Mouse (Mus musculus): ENCODE results near the gene Tmcc1.
"Not testable (repeated sequence)": the region's sequence is repeated elsewhere in the genome, so short reads cannot be mapped to it uniquely, and the experiment has no call there.

The Tmcc1 gene

DNA sequence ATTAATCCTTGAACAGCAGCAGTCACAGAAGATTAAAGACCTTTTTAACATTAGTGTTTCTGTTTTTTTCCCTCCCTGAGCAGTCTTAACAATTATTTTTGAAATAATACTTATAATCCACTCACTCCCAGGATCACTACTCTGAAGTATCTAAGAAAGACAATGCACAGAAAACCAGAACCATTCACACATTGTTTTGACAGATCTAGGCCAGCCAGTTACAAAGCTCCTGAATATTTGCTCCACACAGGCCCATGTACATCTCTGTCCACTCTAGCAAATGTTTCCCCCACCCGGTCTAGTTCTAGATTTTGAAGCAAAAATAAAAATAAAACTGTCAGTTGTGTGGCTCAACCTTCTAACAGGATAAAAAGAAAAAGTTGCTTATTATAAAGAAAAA lies 45.9 kb downstream of the Tmcc1 start:
- no peak for DNase-seq (ENCODE audit: low read depth, low spot score)

DNA sequence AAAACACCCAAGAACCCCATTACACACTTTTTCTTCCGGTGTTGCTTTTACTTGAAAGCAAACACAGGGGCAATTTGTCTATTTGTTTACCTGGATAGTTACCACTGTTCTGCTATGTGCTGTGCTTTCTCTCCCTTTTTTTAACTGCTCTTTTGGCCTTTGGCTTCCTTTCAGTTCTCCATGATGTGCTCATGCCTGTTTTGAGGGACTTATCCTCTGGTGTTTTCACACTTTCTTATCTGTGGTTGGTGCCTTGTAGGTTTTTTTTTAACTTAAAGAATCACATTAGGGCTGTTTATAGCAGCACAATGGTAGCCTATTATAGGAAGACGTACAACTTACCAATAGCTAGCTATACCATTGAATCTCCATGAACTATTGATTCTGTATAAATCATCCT lies 51.6 kb downstream of the Tmcc1 start:
- DNase-seq (ENCODE audit: low read depth, low spot score): no peak

DNA sequence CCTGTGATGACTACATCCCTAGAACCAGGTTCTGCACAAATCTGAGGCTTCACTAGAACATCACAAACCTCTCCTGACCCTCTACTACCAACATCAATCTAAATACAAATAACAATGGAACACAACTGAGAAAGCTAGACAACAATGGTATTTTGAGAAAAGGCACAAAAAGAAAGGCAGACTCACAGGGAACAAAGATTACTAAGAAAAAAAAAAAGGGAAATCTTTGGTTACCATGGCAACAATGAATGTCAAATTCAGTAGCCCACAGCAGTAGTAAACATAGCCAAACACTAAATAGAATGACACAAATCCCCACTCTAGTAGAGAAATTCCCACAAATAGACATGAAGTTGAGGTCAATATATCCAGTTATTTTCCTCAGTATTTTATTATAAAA lies 52.5 kb downstream of the Tmcc1 start:
- DNase-seq (ENCODE audit: low read depth, low spot score): no peak

DNA sequence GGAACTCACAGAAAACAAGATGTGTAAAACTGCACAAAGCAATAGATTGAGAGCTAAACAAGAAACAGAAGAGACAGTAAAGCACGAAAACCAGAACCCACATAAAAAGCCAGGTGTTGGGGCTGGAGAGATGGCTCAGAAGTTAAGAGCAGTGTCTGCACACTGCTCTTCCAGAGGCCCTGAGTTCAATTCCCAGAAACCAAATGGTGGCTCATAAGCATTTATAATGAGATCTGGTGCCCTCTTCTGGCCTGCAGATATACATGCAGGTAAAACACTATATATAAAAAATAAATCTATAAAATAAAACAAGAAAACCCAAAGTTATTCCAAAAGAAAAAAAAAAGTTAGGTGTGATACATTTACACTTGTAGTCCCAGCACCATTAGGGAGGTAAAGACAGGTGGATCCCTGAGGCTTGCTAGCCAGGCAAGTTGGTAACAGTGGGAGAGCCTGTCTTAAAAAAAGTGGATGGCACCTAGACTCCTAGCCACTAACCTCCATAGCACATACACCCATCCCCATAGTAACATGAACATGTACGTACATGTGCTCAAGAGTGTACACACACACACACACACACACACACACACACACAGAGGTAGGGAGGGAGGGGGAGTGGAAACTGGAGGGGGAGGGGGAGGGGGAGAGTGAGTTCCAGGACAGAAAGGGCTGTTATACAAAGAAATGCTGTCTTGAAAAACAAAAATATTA lies 54.0 kb downstream of the Tmcc1 start:
- peak; percentile 49 for DNase-seq (ENCODE audit: low read depth, low spot score)

DNA sequence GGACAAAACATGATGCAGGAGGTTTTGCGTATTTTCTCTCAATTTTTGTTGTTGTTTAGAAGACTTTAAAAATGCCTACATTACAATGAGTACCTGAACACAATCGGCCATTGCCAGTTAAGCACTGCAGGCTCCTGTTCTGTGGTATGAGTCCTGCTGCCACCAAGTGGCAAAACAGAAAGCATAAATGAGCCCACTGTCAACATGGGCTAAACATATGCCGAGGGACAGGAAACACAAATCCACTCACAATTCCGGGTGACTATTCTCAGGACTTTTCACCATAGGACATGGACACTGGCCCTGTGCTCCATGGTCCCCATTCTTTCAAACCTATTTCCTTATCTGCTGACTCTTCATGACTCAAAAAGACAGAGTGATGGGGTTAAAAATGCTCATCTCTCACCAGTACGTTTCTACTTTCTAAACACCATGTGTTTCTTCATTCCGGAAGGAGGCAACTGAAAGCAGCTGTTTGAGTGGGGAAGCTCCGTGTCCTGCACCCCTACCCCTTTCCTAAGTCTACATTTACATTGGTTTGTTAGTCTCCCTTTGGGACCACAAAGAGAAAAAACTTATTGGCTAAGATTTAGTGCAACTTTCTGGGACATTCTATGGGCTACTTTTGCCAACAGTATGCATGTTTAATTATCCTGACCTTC lies 57.2 kb downstream of the Tmcc1 start:
- peak; percentile 30 for DNase-seq (ENCODE audit: low read depth, low spot score)

DNA sequence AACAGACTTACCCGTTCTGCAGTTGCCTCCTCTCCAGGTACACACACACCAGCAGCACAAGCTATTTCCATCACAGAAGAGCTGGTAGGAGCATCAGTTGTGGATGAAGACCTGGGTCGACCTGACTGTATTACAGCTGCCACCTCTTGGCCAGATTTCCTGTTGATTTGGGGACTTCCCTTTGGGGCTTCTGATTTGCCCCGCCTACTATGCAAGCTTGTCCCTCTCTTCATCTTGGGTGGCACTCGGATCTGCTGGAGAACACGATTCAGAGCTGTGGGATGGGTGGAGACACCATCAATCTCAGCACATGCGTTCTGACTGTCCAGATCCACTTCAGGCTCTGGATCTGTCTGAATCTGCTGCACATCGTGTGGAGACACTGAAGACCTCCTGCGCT lies 59.5 kb downstream of the Tmcc1 start:
- no peak for DNase-seq (ENCODE audit: low read depth, low spot score)

DNA sequence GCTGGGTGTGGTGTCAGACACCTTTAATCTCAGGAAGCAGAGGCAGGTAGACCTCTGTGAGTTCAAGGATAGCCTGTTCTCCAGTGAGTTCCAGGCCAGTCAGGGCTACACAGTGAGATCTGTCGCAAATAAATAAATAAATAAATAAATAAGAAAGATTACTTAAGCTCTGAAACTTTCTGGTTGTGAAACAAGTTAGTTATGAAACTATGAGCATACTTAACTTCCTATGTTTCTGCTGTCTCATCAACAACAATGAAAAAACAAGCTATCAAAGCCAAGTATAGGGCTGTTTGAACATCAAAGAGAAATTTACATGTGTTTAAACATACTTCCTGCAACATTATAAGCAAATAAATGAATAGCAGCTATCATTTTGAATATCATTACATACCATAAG lies 61.5 kb downstream of the Tmcc1 start:
- no peak for DNase-seq (ENCODE audit: low read depth, low spot score)

DNA sequence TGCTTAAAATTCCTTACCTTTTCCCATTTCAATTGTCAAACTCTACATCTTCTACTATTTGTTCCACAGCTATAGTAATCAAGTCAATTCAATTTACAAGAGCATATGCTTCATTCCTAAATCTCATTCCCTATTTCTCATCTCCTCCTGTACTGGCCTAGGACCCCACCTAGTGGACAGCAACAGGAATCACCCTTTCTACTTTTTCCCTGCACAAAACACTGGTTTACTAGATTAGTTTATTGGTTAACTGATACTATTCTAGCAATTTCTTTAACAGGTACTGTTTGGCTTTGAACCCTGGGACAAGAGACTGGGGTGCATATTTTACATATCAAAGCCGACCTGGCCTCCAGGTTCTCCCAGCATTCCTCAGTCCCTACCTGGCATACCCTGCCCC lies 64.6 kb downstream of the Tmcc1 start:
- peak; percentile 31 for DNase-seq (ENCODE audit: low read depth, low spot score)

DNA sequence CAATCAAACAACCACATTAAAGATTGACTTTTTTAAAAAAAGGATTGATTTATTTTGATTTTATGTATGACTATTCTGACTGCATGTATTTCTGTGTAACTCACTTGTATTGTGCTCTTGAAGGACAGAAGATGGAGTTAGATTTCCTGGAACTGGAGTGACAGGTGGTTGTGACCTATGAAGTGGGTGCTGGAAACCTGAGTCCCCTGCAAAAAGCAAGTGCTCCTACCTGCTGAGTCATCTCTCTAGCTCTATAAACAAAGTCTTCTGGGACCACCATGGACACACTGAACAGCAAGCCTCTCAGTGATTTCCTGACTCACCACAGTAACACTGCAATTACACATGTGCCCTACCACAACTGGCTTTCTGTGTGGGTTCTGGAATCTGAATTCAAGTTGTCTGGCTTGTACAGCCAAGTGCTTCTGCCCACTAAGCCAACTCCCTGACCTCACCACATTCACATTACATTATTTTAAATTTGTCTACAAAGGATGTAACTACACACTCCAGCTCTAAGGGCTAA lies 65.3 kb downstream of the Tmcc1 start:
- DNase-seq (ENCODE audit: low read depth, low spot score): no peak

DNA sequence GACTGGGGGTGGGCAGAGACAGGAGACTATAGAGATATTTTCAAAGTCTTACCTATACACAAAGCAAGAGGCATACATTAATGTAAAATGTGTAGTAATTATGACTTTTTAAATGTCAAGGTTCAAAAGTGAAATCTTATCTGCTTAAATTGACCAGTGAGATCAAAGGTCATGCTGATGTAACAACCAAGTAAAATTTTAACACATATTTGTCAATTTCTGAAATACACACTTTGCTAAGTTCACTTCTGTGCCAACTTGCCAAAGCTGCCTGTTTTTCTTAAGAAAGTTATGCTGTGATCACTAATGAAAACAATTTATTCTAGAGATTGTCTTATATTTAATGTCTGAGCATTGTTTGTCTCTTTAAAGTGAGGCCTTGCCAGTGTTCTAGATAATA lies 66.7 kb downstream of the Tmcc1 start:
- no peak for DNase-seq (ENCODE audit: low read depth, low spot score)

DNA sequence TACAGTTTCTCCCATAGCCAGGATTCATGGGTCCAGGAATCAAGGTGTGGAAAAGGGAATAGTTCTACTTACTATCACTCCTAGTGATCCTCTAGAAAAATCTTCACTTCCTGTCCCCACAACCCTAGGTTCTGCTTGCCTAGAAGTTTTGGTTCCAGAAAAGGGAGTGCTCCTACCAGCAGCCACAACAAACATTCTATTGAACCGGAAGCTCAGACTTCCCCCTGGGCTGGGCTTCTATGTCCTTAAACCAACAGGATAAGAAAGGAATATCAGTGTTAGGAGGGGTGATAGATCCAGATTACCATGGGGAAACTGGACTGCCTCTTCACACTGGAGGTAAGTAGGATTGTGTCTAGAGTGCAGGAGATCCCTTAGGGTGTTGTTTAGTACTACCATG lies 70.4 kb downstream of the Tmcc1 start:
- no peak for DNase-seq (ENCODE audit: low read depth, low spot score)

DNA sequence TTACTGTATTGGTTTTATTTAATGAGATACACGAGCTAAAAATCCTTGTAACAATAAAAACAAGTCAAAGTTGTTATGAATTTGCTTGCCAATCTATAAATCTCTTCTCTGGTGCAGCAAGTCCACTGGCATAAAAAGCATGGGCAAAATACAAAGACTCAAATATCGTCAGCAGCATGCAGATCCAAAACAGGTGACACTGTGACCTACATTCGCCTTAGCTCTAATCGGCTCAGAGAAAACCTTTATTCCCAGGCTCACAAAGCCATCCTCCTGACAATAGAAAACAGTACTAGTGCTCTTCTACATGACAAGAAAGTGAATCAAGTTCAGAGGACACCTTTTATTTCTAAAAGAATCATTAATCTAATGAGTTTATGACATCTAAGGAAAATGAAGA lies 73.6 kb downstream of the Tmcc1 start:
- no peak for DNase-seq (ENCODE audit: low read depth, low spot score)

DNA sequence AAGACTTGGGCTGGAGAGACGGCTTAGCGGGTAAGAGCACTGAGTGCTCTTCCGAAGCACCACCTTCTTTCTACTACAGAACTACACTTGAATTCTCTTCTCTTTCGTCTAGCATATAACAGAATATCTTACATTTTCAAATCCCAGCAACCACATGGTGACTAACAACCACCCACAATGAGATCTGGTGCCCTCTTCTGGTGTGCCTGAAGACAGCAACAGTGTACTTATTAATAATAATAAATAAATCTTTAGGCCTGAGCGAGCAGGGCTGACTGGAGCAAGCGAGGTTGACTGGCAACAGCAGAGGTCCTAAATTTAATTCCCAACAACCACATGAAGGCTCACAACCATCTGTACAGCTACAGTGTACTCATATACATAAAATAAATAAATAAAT lies 76.7 kb downstream of the Tmcc1 start:
- DNase-seq (ENCODE audit: low read depth, low spot score): not testable (repeated sequence)

DNA sequence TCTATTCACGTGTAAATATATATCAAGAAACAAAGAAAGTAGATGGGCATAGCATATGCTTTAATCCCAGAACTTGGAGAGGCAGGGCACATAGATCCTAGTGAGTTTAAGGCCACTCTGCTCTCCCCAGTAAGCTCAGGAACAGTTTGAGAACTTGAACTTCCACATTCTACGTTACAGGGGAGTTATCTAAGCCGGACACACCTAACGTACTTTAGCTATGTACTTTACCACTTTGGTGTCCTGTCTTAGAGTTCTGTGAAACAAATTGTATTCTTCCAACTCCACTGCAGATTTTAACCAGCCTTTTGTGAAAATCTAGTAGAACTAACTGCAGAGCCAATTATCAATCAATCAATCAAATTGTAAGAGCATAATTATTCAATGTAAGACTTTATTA lies 82.7 kb downstream of the Tmcc1 start:
- no peak for DNase-seq (ENCODE audit: low read depth, low spot score)

DNA sequence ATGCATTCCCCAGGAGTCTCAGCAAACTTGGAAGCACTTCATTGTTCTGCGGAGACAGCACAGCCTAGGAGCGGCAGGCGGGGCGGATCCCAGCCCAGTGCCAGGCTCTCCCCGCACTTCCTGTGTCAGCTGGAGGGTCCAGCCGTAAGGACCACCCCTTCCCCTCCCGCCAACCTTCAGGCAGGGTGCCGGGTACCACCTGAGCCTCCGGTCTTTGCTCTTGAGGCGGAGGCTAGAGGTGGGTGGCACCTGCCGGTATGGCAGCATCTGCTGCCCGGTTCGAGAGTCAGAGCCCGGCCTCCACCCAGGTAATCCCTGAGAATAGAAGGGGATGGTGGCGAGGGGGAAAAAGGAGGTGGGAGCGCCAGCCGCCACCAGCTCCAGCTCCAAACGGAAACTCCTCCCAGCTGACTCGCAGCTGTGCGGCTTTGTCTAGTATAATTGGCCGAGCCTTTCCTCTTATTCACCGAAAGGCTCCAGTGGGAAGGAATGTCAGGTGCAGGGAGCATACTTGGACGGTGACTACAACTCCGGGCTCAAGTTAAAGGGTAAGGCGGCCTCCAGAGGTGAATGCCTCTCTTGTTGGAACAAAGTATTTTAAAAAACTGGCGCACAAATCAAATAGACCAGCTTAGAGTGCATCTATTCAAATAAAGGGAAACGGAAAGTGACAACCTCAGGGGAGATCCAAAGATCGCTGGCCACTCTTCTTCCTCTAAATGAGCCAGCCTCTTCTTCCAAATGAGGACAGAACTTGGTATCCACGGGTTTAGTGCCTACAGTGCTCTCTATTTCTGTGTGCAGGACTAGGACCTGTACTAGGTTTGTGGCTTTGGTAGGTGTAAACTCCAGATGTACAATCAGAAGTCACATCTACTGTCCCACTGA lies 85.6 kb downstream of the Tmcc1 start:
- DNase-seq (ENCODE audit: low read depth, low spot score): no peak

DNA sequence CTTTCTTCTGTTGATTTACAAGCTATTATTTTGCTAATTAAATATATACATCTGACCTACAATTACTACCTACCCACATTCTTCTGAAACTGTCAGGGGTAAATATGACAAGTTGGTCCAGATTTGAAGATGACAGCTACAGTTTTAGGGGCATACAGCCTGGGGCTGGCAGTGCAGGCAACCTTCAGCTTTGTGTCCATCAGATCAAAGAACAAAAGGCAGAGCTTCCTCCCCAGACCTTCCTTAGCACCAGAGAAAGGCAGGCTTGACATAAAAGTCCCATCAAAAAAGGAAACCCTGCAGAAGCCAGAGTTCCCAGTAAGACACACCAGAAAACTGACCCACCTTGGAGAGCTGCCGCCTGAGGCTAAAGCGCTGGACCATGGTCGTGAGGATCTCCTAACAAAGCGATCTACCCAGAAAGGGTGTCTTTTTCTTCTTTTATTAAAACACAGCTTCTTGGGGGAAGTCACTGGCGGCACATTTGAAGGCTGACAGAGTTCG lies 86.3 kb downstream of the Tmcc1 start:
- DNase-seq (ENCODE audit: low read depth, low spot score): no peak

DNA sequence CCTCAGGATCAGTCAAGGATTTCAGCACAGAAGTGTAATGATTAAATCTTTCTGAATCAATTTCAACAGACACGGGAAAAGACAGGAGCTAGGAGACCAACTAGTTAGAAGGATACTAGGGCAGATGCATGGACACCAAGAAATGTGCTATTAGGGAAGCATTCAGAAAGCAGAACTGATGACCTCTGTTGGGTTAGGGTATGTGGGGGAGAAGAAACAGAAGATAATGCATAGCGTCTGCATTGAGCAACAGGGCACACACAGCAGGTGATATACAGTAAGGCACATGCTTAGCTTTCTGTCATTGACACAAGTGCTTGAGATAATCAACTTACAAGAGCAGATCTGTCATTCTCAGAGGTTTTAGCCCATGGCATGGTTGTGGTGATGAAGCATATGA lies 95.7 kb downstream of the Tmcc1 start:
- DNase-seq (ENCODE audit: low read depth, low spot score): no peak

DNA sequence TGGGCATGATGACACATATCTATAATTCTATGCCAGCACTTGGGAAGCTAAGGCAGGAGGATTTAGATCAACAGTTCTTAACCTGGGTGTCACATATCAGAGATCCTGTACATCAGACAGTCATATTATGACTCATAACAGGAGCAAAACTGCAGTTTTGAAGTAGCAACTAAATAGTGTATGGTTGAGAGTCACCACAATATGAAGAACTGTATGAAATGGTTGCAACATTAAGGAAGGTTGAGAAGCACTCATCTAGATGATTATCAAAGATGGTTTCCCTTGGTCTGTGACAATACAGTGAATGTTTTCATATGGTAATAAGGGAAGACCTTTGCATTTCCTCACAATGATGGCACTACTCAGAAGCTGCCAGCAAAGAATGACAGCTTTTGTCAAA lies 103.9 kb downstream of the Tmcc1 start:
- no peak for DNase-seq (ENCODE audit: low read depth, low spot score)

DNA sequence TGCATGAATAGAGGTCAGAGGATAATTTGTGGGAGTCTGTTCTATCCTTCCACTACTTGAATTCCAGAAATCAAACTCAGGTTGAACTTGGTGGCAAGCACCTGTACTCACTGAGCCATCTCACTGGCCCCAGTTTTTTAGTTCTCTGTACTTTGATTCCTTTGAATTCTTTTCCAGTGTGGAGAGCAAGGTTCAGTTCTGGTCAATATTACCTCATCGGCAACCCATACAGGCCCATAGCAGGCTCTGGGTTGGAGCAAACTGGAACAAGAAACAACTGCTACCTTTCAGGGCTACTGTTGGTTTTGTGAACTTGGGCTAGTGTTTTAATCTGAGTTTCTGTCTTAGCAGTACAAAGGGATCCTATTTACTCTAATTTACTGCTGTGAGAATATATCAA lies 107.2 kb downstream of the Tmcc1 start:
- DNase-seq (ENCODE audit: low read depth, low spot score): no peak

DNA sequence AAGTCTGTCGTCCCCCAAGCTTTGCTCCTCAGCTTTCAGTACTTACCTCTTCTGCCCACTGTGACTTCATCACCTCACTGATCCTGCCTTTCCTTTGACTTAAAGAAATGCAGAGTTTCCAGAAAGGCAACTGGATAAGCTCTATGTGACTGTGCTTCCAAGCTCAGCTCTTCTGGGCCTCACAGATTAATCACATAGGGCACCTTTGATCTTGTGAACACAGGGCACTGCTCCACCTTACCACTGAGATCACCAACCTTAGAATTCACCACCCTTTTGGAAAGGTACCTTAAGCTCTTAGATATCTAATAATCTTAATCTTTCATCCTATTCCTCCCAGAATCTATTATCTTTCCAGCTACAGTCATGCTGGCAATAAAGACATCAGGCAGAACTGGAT lies 111.0 kb downstream of the Tmcc1 start:
- DNase-seq (ENCODE audit: low read depth, low spot score): no peak

DNA sequence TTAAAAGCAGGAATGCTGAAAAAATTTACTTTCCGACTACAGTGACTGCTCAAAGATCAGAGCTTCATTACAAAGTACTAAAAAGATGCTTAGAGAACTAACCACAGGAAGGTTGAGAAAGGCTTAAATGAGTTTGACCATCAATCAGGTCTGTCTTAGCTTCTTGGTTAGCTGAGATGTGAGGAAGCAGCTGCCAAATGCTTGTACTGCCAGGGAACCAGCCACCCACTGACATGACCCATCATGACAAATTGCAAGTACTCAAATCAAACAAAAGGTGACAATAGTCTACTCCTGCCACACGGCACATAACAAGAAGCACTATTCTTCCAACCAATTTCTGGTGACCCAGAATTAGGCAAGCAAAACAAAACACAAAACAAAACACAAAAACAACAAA lies 111.9 kb downstream of the Tmcc1 start:
- DNase-seq (ENCODE audit: low read depth, low spot score): no peak

DNA sequence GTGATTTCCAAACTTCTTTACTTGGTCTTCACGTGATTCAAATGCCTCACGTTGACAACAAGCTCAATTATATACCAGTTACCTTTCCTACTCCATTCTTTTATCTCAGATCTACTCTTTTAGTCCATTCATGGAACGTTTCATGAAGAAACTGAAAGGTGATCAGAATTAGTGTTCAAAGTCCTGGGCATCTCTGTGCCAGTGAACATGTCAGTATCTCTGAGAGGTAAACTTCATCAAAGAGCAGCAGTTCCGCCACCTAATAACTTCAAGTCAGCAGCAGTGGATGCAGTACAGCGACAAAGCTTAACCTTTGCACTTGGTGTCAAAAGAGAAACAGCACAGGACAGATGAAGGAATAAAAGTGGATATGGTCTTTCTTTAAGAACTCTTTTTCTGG lies 112.5 kb downstream of the Tmcc1 start:
- DNase-seq (ENCODE audit: low read depth, low spot score): no peak
